Mouse (Mus musculus): Measurements from ENCODE around the gene Cdc42ep5. TPM values are rescaled to one million over a fixed set of nuclear protein-coding genes. Genes with fewer than 3 reads are reported as not detected.

Cdc42ep5 gene
- total RNA-seq, 1 experiment from 2014 or later = 29.7 TPM

DNA sequence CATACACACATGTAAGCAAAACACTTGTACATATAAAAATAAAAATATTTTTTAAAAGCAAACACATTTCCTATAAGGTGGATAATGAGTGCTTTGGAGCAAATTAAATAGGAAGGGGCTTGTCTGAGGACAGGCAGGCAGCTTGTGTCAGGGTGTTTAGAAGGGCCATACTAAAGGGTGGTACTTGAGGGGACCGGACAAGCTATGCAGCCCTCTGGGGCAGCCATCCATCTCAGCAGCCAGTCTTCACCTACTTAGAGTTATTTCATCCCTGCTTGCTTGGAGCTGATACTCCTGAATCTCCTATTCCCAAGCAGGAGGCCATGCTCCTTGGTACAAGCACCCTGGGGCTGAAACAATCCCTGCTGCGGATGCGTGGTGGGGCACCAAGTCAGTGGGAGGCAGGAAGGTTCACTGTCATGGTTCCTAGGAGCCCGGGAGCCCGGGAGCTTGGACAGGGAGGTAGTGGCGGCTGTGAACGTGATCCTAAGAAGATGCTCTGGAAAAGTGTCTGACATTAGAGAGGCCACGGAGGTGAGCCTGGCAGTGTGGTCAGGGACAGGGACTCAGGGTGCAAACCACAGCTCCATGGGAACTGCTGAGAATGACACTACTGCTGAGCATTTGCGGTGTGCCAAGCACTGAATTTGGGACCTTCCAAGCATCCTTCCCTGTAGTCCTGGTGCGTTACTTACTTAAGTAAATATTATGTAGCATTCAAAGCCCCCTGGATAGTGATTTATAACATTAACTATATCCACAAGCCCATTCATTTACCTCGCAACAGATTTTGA, 37.5 kb downstream of the Cdc42ep5 start:
- DNase-seq = no peak

DNA sequence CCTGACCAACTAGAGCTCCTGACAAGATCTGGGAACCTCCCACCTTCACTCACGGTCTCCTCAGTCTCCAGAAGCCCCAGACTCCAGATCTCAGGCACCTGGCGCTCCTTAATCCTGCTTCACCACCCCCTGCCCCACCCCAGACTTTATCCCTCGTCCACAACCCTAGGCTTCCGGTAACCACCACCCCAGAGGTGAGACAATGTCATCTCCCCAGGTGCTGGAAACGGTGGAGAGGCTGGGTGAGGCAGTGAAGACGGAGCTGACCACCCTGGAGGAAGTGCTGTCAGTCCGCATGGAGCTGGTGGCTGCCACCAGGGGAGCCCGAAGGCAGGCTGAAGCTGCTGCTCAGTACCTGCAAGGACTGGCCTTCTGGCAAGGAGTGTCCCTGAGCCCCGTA, 39.4 kb downstream of the Cdc42ep5 start:
- no peak for DNase-seq

DNA sequence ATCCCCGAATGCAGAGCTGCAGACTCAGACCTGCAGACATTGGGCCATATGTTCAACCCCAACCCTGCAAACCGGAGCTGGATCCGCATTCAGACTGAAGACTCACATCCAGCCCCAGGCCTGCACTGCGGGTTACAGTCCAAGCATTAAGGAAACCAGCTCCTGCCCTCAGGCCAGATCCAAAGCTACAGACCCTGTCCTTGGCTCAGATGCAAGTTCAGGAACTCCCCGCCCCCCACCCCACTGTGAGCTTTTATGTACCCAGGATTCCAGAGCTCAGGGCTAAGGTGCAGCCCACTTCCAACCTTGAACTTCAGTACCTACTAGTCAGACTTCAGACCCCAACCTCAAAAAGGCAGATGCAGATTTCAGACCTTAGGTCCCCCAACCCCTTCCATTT, 39.8 kb downstream of the Cdc42ep5 start:
- no peak for DNase-seq

DNA sequence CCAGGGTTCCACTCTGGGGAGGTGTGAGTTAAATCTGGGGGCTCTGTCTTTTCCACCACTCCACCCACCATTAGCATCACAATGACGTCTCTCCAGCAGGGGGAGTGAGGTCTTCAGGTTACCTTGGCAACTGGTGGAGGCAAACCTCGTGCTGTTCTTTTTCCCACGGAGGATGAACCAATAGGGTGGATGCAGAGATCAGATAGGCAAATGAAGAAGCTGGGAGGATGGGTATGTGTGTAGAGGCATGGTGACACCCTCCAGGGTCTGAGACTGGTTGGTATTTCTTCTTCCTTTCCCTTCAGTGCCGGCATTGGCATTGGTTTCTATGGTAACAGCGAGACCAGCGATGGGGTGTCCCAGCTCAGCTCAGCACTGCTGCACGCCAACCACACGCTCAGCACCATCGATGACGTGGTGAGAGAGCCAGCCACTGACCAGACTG, 40.3 kb downstream of the Cdc42ep5 start:
- peak; percentile 51 for DNase-seq

DNA sequence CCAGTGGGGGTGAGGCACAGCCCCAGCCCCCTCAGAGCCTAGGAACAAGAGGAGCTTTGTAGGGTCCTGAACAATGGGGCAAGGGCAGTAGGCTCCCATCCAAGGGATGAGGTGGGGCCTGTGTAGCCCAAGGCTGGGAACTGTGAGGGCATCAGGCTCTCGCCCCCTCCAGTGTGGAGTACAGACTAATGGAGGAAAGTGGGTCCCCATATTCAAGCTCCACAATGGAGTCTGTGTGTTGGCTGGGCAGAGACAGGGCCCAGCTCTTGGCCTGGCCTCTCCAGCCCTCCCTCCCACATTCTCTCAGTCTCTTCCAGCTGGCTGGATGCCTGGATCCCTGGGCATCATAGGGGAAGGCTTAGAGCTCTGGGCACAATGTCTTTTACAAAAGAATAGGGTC, 40.9 kb downstream of the Cdc42ep5 start:
- DNase-seq = peak; percentile 77

DNA sequence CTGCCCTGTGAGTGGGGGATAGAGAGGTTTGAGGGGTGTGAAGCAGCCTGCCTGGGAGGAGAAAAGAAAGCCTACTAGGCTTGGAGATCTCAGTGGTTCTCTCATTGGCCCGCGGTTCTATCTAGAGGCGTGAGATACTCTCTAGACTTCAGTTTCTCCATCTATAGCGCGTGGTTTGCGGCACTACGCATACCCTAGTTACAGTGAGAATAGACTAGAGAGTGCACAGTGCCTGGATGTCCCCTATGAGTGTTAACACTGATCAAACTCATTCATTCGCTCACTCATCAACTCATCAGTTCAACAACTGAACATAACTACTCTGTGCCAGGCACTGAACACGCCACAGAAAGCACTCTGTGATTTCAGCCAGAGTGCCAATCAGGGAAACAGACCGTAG, 41.9 kb downstream of the Cdc42ep5 start:
- no peak for DNase-seq

DNA sequence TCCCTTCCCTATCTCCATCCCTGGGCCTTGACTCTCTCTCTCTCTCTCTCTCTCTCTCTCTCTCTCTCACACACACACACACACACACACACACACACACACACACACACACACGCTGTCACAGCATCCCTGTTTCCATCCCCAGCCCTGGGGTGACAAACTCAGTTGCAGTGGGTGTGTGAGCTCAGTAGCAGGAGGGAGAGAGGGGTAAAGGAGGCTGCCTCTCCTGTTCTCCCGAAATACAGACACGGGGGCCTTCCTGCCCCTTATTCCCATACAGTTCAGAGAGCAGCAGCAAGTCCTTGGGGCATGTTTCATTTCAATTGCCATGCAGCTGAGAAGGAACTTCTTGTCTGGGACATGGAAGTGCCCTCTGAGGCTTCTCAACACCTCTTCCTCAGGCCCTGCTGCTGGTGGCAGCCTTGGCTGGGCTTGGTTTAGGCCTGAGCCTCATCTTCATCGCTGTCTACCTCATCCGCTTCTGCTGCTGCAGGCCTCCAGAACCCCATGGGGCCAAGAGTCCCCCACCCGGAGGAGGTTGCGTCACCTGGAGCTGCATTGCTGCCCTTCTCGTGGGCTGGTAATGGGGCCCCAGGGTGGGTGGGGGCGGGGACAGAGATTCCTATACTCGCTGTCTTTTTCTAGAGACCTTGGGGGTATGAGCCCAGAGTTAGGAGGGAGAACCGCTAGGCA, 42.4 kb downstream of the Cdc42ep5 start:
- no peak for DNase-seq

DNA sequence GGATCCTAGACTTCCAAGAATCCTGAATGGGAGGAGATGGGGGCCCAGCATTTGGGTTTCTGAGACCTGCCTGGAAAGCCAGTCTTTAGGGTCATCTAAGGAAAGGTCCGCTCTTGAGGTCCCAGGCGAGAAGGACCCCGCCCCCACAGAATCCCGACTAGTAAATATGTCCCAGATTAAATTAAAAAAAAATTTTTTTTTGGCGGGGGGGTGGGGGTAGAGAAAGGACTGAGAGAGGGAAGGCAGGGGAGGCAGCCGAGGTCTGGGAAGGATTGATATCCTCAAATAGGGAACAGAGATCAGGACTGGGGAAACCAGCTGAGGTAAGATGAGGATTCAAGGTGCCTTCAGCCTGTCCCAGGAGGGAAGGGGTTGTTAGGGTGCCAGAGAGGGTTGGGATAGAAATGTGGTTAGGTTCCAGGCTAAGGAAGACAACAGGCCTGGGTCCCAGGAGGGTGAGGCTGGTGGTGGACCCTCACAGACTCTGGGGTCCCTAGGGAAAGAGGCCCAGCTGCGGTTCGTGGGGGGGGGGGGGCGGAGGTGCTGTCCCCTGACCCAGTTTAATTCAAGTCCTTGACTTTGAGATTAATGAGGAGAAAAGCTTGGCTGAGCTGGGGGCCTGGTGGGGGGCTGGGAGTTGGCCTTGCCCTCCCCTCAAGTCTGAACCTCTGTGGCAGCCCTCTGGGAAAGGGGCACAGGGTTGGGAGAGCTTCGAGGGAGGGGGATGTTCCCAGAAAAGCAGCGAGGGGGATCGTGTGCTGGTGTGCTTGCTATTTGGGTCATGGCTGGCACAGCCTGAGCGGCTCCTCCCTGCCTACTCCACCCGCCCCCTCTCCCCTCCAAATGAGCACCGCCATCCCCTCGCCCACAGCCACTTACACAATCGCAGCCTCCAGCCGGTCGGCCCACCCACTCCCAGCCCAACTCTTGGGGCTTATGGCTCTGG, 44.4 kb downstream of the Cdc42ep5 start:
- no peak for DNase-seq

DNA sequence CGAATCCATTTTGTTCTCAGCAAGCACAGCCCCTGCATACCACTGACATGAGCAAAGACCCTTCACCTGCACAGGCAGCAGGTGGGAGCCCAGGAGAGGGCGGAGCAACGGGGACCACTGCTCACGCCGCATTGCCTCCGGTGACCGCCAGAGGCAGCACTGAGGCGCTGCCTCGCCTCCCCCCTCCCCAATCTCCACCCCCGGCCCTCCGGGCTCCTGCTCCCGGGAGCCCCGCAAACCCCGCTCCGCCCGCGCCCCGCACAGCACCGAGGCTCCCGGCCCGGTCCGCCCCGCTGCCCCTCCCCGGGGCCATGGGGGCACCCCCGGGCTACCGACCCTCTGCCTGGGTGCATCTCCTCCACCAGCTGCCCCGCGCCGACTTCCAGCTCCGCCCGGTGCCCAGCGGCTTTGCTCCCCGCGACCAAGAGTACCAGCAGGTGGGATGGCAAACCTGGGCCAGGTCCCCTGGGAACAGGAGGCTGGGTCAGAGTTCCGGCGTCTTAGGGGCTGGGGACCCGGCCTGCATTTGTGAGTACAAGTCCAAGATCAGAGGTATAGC, 45.2 kb downstream of the Cdc42ep5 start, which contains the start of gene Ttyh1:
Gene Ttyh1, plus strand, starts transcription at position 65 of the 559 bp plus-strand sequence.
- no peak for DNase-seq

DNA sequence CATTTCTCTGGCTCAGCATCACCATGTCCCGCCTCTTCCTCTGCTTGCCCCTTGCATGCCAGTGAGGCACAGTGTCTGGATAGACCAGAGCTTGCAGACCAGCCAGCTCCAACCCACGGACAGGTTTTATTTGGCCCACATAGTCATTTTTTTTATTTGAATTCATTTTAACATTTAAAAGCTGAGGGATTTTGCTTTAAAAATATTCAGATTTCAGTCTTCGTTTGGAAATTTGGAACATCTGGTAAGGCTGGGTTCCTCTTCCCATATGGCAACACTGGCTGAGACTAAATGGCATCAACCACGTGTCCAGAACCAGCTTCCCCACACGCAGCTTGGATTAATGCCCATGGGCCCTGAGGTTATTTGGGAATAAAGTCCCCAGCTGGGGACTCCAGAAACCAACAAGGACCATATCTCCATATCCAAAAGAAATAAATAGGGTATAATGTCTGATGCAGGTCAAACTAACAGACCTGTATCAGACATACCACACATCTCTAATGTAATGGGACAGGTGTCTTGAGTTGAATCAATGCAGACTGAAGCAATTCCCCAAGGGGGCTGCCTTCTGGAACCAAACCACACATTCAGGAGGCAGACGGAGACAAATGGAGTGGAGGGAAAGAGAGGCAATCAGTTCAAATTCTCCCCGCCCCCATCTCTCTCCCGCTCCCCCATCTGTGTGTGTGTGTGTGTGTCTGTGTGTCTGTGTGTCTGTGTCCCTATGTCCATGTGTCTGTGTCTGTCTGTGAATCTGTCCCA, 47.4 kb downstream of the Cdc42ep5 start:
- no peak for DNase-seq

DNA sequence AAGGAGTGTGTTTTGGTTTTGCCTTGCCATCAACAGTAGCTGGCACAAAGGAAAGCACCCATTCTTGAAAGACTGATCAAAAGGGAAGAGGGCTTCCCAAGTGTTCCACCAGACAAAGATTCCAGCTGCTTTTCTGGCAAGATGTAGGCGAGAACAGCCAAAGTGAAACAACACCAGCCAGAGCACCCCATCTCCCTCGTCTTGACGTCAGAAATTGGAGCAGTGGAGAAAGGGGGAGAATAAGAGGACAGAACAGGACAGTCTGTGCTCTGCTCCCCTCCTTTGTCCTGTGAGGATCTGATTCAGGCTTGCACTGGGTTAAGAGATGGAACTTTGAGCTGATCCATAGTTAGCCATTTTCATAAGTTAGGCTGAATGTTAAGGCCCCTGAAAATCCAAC, 52.9 kb downstream of the Cdc42ep5 start:
- DNase-seq = no peak

DNA sequence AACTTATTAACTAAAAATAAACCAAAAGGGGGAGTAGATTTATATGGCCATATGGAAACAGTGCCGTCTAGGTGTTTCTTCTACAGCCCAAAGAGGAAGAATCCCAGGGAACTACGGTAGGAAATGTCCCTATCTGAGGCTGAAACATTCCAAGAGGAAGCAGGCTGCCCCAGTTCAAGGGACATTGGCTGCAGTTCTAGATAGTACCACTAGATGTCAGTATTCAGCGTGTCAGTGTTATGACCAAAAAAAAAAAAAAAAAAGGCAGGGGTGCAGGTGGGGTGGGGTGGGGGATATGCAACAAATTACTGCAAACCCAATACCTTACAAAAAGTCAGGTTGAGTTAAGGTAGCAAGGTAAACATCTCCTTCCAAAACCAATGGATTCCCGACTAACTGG, 61.2 kb downstream of the Cdc42ep5 start:
- DNase-seq = peak; percentile 24

Other genes with a start within 250 kb of the Cdc42ep5 start
- gene Lilra6, start 249.4 kb downstream of the Cdc42ep5 start, total RNA-seq (2021) = 0.33 and 0.60 TPM in 2 replicates
- gene Lair1, start 101.7 kb downstream of the Cdc42ep5 start, total RNA-seq (2021) = 0.59 and 1.8 TPM in 2 replicates
- gene Ttyh1, start 45.5 kb downstream of the Cdc42ep5 start, total RNA-seq (2021) = 5.2 and 5.6 TPM in 2 replicates
- 97.9 and 129 TPM in 2 replicates for gene Leng8, start 27.8 kb downstream of the Cdc42ep5 start, total RNA-seq (2021)
- gene Leng9, start 14.5 kb downstream of the Cdc42ep5 start, total RNA-seq (2021) = 8.7 and 11.8 TPM in 2 replicates
- gene Lilra5, start 72.9 kb upstream of the Cdc42ep5 start, total RNA-seq (2021) = 0.45 and 0.56 TPM in 2 replicates
- gene Ncr1, start 172.9 kb upstream of the Cdc42ep5 start, total RNA-seq (2021) = 0.49 TPM in 1 of 2 replicates, not detected in the other
- 0.15 and 0.38 TPM in 2 replicates for gene Gp6, start 232.9 kb upstream of the Cdc42ep5 start, total RNA-seq (2021)

All from adrenal gland, postnatal 14 days (tissue).